In genomic region chr12:72821589-72821988, GRCm38 (mm10) we compare ENCODE assay signal across 7 mouse cellular contexts.
DNase-seq lines count a peak whose midpoint lies in the region; ATAC-seq and TF ChIP-seq lines count a peak whose summit lies in the region.

No protein-coding gene starts in this region.

- DNase-seq in neural tube, embryonic 11.5 days (ENCODE audit: low spot score) = no peak
- DNase-seq in neural tube, embryonic 10.5 days (ENCODE audit: extremely low spot score, low spot score) = no peak
- no peak for DNase-seq in forebrain, embryonic 14.5 days (ENCODE audit: low spot score)
- DNase-seq in stomach, postnatal 0 days (ENCODE audit: low spot score) = no peak
- no peak for DNase-seq in frontal cortex, postnatal 14 days (ENCODE audit: low spot score in 2 of 2)

- H3K9ac ChIP-seq in neural tube, embryonic 11.5 days (ENCODE audit: low read length) = peak overlapping the region; percentile 40
- peak overlapping the region; percentile 60; the same call in 1 of the 2 replicates for H3K9ac ChIP-seq in forebrain, embryonic 14.5 days (ENCODE audit: low read length)
- 0 out of 2 replicates have a peak overlapping the region, but pooled peaks have one; percentile 26 for H3K9ac ChIP-seq in limb, embryonic 15.5 days
- no peak overlapping the region; the same call in 1 of the 2 replicates for H3K9ac ChIP-seq in stomach, postnatal 0 days (ENCODE audit: low read length)

- no peak for ATAC-seq in neural tube, embryonic 11.5 days (ENCODE audit: insufficient read depth, low FRiP score, low TSS enrichment)
- ATAC-seq in forebrain, embryonic 14.5 days = no peak
- ATAC-seq in limb, embryonic 15.5 days (ENCODE audit: insufficient number of reproducible peaks, low FRiP score, low TSS enrichment, low read depth) = no peak
- ATAC-seq in stomach, postnatal 0 days (ENCODE audit: low FRiP score, low TSS enrichment) = peak; percentile 45; the same call in 1 of the 2 replicates
- ATAC-seq in inflammation-experienced regulatory T-cells, adult 6 months = no peak

- TF ChIP-seq EP300 in stomach, postnatal 0 days (optimal IDR thresholded peaks at IDR 0.05) = no peak

- H3K27me3 ChIP-seq in neural tube, embryonic 11.5 days (ENCODE audit: control insufficient read depth, insufficient read depth, low read length) = no peaks in the 10 kb centered on the region; the same call in 1 of the 2 replicates
- peaks cover 20% of the 10 kb centered on the region for H3K27me3 ChIP-seq in forebrain, embryonic 14.5 days (replicated peaks; ENCODE audit: control insufficient read depth, insufficient read depth, low read length)
- H3K27me3 ChIP-seq in limb, embryonic 15.5 days = no peaks in the 10 kb centered on the region; the same call in 1 of the 2 replicates
- H3K27me3 ChIP-seq in stomach, postnatal 0 days (ENCODE audit: control insufficient read depth, insufficient read depth, low read length) = no peaks in the 10 kb centered on the region

- peak overlapping the region; percentile 32; the same call in 1 of the 2 replicates for H3K4me3 ChIP-seq in neural tube, embryonic 11.5 days (ENCODE audit: low read depth, low read length)
- peak overlapping the region; percentile 36 for H3K4me3 ChIP-seq in forebrain, embryonic 14.5 days (ENCODE audit: low read depth, low read length)
- H3K4me3 ChIP-seq in limb, embryonic 15.5 days = peak overlapping the region; percentile 44
- peak overlapping the region; percentile 39 for H3K4me3 ChIP-seq in stomach, postnatal 0 days (ENCODE audit: low read depth, low read length)

- H3K27ac ChIP-seq in neural tube, embryonic 11.5 days (ENCODE audit: low read depth, low read length) = no peak overlapping the region
- H3K27ac ChIP-seq in forebrain, embryonic 14.5 days (ENCODE audit: low read depth, low read length) = peak overlapping the region; percentile 34; the same call in 1 of the 2 replicates
- H3K27ac ChIP-seq in limb, embryonic 15.5 days = peak overlapping the region; percentile 67
- H3K27ac ChIP-seq in stomach, postnatal 0 days (replicated peaks) = no peak overlapping the region

- WGBS in neural tube, embryonic 11.5 days = 39% methylated on average over 6 of the region's 6 CpGs
- WGBS in forebrain, embryonic 14.5 days = 32% methylated on average over 6 of the region's 6 CpGs
- 29% methylated on average over 6 of the region's 6 CpGs for WGBS in limb, embryonic 15.5 days
- 29% methylated on average over 6 of the region's 6 CpGs for WGBS in stomach, postnatal 0 days

- H3K36me3 ChIP-seq in neural tube, embryonic 11.5 days (ENCODE audit: control insufficient read depth, insufficient read depth, low read length) = no peaks in the 10 kb centered on the region
- H3K36me3 ChIP-seq in forebrain, embryonic 14.5 days (ENCODE audit: control insufficient read depth, insufficient read depth, low read length) = no peaks in the 10 kb centered on the region
- H3K36me3 ChIP-seq in limb, embryonic 15.5 days = no peaks in the 10 kb centered on the region
- no peaks in the 10 kb centered on the region for H3K36me3 ChIP-seq in stomach, postnatal 0 days (ENCODE audit: control insufficient read depth, insufficient read depth, low read length)

- peak overlapping the region; percentile 60 for H3K4me2 ChIP-seq in neural tube, embryonic 11.5 days (ENCODE audit: low read depth)
- peak overlapping the region; percentile 70 for H3K4me2 ChIP-seq in forebrain, embryonic 14.5 days (ENCODE audit: low read length)
- peak overlapping the region; percentile 76 for H3K4me2 ChIP-seq in limb, embryonic 15.5 days
- H3K4me2 ChIP-seq in stomach, postnatal 0 days (replicated peaks; ENCODE audit: low read depth) = peak overlapping the region; percentile 57

- no peaks in the 10 kb centered on the region for H3K9me3 ChIP-seq in neural tube, embryonic 11.5 days (ENCODE audit: control insufficient read depth, low read length)
- H3K9me3 ChIP-seq in forebrain, embryonic 14.5 days (replicated peaks; ENCODE audit: control insufficient read depth, low read length) = no peaks in the 10 kb centered on the region
- H3K9me3 ChIP-seq in limb, embryonic 15.5 days = no peaks in the 10 kb centered on the region
- H3K9me3 ChIP-seq in stomach, postnatal 0 days (ENCODE audit: control insufficient read depth, low read length) = no peaks in the 10 kb centered on the region

- H3K4me1 ChIP-seq in neural tube, embryonic 11.5 days (ENCODE audit: control insufficient read depth, insufficient read depth, low read length) = no peaks in the 10 kb centered on the region
- H3K4me1 ChIP-seq in forebrain, embryonic 14.5 days (ENCODE audit: control insufficient read depth, insufficient read depth, low read length) = no peaks in the 10 kb centered on the region
- H3K4me1 ChIP-seq in limb, embryonic 15.5 days = peaks cover 7% of the 10 kb centered on the region; the same call in 1 of the 2 replicates
- no peaks in the 10 kb centered on the region for H3K4me1 ChIP-seq in stomach, postnatal 0 days (replicated peaks; ENCODE audit: control insufficient read depth, insufficient read depth)

- no peak for TF ChIP-seq CTCF in stomach, postnatal 0 days (IDR thresholded peaks at IDR 0.05; ENCODE audit: low read depth)

Comparison
In these comparisons a context has a peak if more than half of its experiments do, and no peak if none do; other contexts are left out.
1. H3K27ac ChIP-seq: peak in forebrain, embryonic 14.5 days (single experiment) and limb, embryonic 15.5 days (single experiment); none in neural tube, embryonic 11.5 days (single experiment) and stomach, postnatal 0 days (single experiment).
2. Peak in every context shown above with its lines, with median percentiles within 50 percentile points of each other: H3K4me2 ChIP-seq and H3K4me3 ChIP-seq.